Mouse (Mus musculus) gonadal fat pad, adult 2 months (tissue): ENCODE measurements at regions not wholly inside any gene's neighbourhood (a gene's known extent, or its start where the extent isn't known, plus 50 kb on each side); places are given as distances from the start of the nearest gene placed in this dataset.

Experiments
- DNase-seq: peaks from one replicate; pipeline ENCODE4 v3.0.0-alpha.2; 2012; ENCODE audit warnings: low read depth

GRCm38 (mm10) chr16:13041356-13041755 lies 68.1 kb upstream of the Ercc4 start:
- no peak for DNase-seq

GRCm38 (mm10) chr16:13045079-13045590 lies 64.3 kb upstream of the Ercc4 start:
- no peak for DNase-seq

- DNase-seq, result no peak
Observed at GRCm38 (mm10) chr16:13046366-13047120, 62.9 kb upstream of the Ercc4 start.

- no peak for DNase-seq
Observed at GRCm38 (mm10) chr16:13049321-13049720, 60.2 kb upstream of the Ercc4 start.

GRCm38 (mm10) chr16:13050225-13050892 lies 59.1 kb upstream of the Ercc4 start:
- DNase-seq, result no peak

GRCm38 (mm10) chr16:13054956-13055355 lies 54.5 kb upstream of the Ercc4 start:
- no peak for DNase-seq
